Mouse (Mus musculus): ENCODE measurements around the gene Gm8082. TPM values are rescaled to one million over a fixed set of nuclear protein-coding genes. Genes with fewer than 3 reads are reported as not detected.
"Not testable (repeated sequence)": the region's sequence is repeated elsewhere in the genome, so short reads cannot be mapped to it uniquely, and the experiment has no call there.

Gene Gm8082
- not detected in 2 replicates for polyA plus RNA-seq (2012)

GRCm38 (mm10) chr14:42993524-42993923, at the start of gene Gm8082:
TSS of gene Gm8082 (minus strand) at chr14:42993624.
- not testable (repeated sequence) for TF ChIP-seq GATA1 (IDR thresholded peaks at IDR 0.05; ENCODE audit: low read length)

- TF ChIP-seq GATA1 (IDR thresholded peaks at IDR 0.05; ENCODE audit: low read length), result not testable (repeated sequence)
Measured at GRCm38 (mm10) chr14:43015528-43015927, 22.1 kb upstream of the Gm8082 start, which contains the start of gene Gm10376. TSS of gene Gm10376 (minus strand) at chr14:43015628.

Other genes with a start within 250 kb of the Gm8082 start
- not detected in 2 replicates for gene Gm3015, start 224.8 kb downstream of the Gm8082 start, polyA plus RNA-seq (2012)
- gene Gm10377, start 195.6 kb downstream of the Gm8082 start, polyA plus RNA-seq (2012), result not detected in 2 replicates
- not detected in 2 replicates for gene Gm21977, start 140.1 kb downstream of the Gm8082 start, polyA plus RNA-seq (2012)
- not detected in 2 replicates for gene Gm10376, start 22.0 kb upstream of the Gm8082 start, polyA plus RNA-seq (2012)
- not detected in 2 replicates for gene Gm8094, start 83.0 kb upstream of the Gm8082 start, polyA plus RNA-seq (2012)
- gene Gm8104, start 107.0 kb upstream of the Gm8082 start, polyA plus RNA-seq (2012), result not detected in 2 replicates
- not detected in 2 replicates for gene Gm7233, start 186.2 kb upstream of the Gm8082 start, polyA plus RNA-seq (2012)
- not detected in 2 replicates for gene Gm8122, start 241.7 kb upstream of the Gm8082 start, polyA plus RNA-seq (2012)

All from G1E-ER4 (cell line).